Mouse (Mus musculus) spleen, adult 2 months (tissue): ENCODE data around the gene Lhx2.

Source experiments
- CTCF ChIP-seq: fragments of 200-500 bp; IDR thresholded peaks from 2 replicates; pipeline ENCODE4 v1.5.1; 2011; ENCODE audit warnings: mild to moderate bottlenecking, inconsistent platforms; ENCODE audit not compliant: insufficient read depth, insufficient read length, insufficient replicate concordance; ENCODE audit errors: extremely low read depth
- POLR2A ChIP-seq: fragments of 200-500 bp; IDR thresholded peaks from 2 replicates; pipeline ENCODE4 v1.6.1; 2011; ENCODE audit warnings: low read depth, low read length, inconsistent platforms

DNA sequence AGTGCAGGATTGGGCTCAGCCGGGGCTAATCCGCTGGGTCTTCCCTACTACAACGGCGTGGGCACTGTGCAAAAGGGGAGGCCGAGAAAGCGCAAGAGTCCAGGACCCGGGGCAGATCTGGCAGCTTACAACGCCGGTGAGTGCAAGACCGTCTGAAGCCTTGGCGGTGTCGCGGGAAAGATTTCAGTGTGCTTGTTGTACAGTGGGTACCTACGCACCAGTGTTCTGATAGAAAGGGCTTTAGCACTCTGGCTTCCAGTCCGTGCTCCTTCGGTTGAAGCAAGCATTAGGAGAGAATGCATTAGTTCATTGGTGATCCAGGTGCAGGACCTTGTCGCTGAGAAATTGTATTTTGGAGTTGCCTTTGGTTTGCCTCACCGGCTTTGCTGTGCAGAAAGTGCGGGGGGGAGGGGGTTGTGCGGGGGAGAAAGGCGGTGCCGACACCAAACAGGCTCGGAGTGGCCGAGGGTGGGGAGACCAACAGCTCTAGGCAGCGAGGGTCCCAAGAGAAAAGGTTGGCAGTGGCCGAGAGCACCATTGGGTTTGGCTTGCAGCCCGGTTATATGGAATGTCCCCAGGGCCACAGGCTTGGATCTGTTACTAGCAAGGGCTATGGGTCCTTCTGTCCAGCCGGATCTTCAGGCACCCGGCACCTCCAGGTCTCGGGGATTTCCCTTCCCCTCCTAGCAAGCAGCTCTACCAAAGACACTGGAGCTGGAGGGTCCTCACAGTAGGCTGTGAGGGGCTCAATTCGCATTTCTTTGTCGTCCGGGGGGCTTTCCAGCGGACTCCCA lies 15.8 kb downstream of the Lhx2 start:
- no peak for TF ChIP-seq POLR2A
- no peak for TF ChIP-seq CTCF
